Mouse (Mus musculus) limb, embryonic 10.5 days (tissue): Measurements from ENCODE around the gene Arhgap19. TPM values are rescaled to one million over a fixed set of nuclear protein-coding genes. Genes with fewer than 3 reads are reported as not detected.
A peak's percentile ranks its signal among the peaks of the same experiment; 100 is the strongest.

Experiments
- DNase-seq: peaks from one replicate; pipeline ENCODE4 v3.0.0-alpha.2; 2017; ENCODE audit warnings: low spot score
- H3K27ac ChIP-seq: fragments of 300-500 bp; sonication (generic); 2 replicates; pipeline ENCODE4 v1.5.1; 2016; ENCODE audit warnings: mild to moderate bottlenecking
- H3K27me3 ChIP-seq: fragments of 300-500 bp; sonication (generic); 2 replicates; pipeline ENCODE4 v1.6.1; 2016; ENCODE audit warnings: low read depth, mild to moderate bottlenecking; ENCODE audit not compliant: poor library complexity, severe bottlenecking
- H3K36me3 ChIP-seq: fragments of 300-500 bp; sonication (generic); 2 replicates; pipeline ENCODE4 v1.6.1; 2016; ENCODE audit warnings: mild to moderate bottlenecking, moderate library complexity
- H3K4me1 ChIP-seq: fragments of 300-500 bp; sonication (generic); 2 replicates; pipeline ENCODE4 v1.6.1; 2016
- H3K4me3 ChIP-seq: fragments of 300-500 bp; sonication (generic); 2 replicates; pipeline ENCODE4 v1.5.1; 2016; ENCODE audit warnings: mild to moderate bottlenecking, moderate library complexity
- H3K9me3 ChIP-seq: fragments of 300-500 bp; sonication (generic); replicated peaks from 2 replicates; pipeline ENCODE4 v1.6.1; 2016; ENCODE audit warnings: mild to moderate bottlenecking
- WGBS: fragments of 180-500 bp; shearing (Covaris S2); methylation state at CpG from one replicate; pipeline ENCODE4 v1.1.7; 2016; 5-methylcytosine and 5-hydroxymethylcytosine counted together
- polyA plus RNA-seq: library from polyadenylated mRNA; unstranded; fragments of >200 nt; fragmentation: Nextera tagmentation; extraction: Ambion mirVana; gene quantifications from 2 replicates; pipeline ENCODE4 v1.2.1, GENCODE M21; 2016

The Arhgap19 gene
- polyA plus RNA-seq, 1 experiment from 2014 or later, result 47.1 TPM

DNA sequence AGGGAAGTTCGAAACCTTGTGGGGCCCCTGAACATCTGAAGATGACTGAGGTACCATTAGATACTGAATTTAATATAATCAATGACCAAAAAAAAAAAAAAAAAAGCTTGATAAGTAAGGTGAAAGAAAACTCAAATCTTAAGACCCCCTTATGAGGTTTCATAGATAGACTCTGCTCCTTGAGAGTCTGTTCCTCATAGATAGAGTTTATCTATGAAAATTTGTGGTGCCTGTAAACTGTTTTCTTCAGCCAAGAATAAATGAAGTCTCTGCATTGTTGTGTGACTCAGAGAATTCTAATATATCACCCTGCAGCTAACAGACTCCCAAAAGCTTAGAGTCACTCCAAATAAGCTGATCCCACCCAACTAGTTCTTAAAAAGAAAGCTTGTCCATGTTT is 15.0 kb downstream of the Arhgap19 start:
- WGBS, result 94% methylated on average over 1 of the region's 1 CpGs
- Histone ChIP-seq H3K9me3 (no peaks in the 10 kb centered on the region), H3K4me3 (no peak overlapping the region), H3K4me1 (no peaks in the 10 kb centered on the region), H3K27me3 (no peaks in the 10 kb centered on the region), H3K27ac (no peak overlapping the region), H3K36me3 (peaks cover 85% of the 10 kb centered on the region)
- no peak for DNase-seq

DNA sequence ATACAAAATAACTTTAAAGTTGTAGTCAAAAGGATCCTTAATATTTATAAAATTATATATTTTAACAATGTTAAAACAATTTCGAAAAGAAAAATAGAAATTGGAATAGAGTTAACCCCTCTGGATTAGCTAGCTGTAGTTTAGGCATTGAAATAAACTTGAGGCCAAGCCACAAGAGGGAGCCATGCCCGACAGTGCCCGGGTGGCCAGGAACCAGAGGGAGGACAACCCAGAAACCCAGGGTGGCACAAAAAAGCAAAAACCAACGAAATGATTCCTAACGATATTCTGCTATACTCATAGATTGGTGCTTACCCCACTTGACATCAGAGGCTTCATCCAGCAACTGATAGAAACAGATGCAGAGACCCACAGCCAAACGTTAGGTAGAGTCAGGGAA is 24.3 kb downstream of the Arhgap19 start:
- DNase-seq, result no peak
- peaks cover 97% of the 10 kb centered on the region for H3K36me3 ChIP-seq
- H3K27ac ChIP-seq, result no peak overlapping the region
- no peaks in the 10 kb centered on the region for H3K9me3 ChIP-seq
- no peaks in the 10 kb centered on the region for H3K27me3 ChIP-seq
- 91% methylated on average over 6 of the region's 6 CpGs for WGBS
- H3K4me1 ChIP-seq, result 0 out of 2 replicates have a peak, but pooled peaks cover 3% of the 10 kb centered on the region
- no peak overlapping the region for H3K4me3 ChIP-seq

DNA sequence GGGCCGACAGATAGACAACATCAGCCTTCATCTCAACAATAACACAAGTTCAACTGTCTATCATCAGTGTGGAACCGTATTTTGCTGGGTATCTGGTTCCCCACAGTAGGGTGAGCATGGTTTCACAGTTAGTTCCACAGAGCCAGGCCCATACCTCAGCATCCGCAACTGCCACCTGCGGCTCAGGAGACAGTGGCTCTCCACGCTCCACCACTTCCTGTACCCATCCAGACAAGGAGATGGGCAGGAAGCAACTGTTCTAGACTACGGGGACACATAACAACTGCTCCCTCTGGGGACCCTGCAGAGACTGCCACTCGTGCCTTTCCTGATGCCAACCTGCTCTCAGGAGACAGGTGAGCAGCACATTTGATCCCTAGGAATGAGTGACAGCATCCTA is 33.1 kb downstream of the Arhgap19 start:
- H3K36me3 ChIP-seq, result peaks cover 72% of the 10 kb centered on the region

DNA sequence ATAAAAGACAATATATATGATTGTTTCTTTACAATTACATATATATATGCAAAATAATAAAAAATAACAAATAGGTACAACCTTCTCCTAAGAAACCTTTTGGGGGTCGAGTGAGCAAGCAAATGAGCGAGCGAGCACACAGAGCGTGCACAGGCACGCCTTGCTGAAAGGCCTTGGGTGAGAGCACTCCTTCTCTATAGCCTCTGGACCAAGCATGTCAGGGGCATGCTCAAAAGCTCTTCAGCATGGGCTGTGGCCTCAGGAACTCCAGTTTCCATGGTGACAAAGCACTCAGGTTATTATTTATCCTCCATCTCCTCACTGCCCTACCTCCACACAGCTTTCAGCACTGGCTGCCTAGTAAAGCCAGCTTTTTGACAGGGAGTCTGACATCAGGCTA is 35.2 kb downstream of the Arhgap19 start:
- H3K27ac ChIP-seq, result no peak overlapping the region

More for the DNA sequence above, 33.1 kb downstream of the Arhgap19 start:
- DNase-seq, result no peak
- Histone ChIP-seq H3K27ac (no peak overlapping the region), H3K4me1 (peaks cover 5% of the 10 kb centered on the region; the same call in 1 of the 2 replicates), H3K9me3 (no peaks in the 10 kb centered on the region), H3K4me3 (no peak overlapping the region), H3K27me3 (no peaks in the 10 kb centered on the region)
- WGBS, result 93% methylated on average over 7 of the region's 7 CpGs

DNA sequence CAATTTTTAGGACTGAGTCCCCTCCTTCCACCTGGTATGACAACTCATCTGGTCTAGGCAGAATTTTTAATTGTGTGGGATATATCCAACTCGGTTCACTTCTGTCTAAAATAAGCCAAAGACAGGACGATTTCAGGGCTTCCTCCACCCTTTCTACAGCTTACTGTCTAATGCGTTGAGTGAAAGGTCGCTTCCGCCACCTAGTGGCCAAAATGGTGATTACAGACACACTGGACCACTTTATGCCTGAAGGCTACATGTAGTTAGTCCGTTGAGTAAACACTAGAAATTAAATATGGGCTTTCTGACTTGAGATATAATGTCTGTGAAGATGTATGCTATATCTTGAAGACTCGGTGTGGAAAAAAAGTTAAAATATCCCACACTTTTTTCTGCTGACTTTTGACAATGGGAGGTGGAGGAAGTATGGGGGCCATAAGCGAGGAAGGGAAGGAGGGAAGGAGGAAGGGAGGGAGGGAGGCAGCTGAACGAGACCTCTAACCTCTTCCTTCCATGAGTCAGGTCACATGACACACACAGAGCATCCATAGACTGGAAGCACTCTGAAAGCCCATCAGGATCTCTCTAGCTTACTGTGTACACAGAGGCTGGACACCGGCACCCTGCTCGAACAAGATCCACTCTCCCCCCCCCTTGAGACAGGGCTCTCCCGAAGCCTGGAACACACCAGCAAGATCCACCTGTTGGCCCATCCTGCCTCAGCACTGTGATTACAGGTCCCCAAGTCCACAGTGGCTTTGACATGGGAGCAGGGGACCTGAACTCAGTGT is 37.8 kb downstream of the Arhgap19 start:
- Histone ChIP-seq H3K4me1 (peaks cover 15% of the 10 kb centered on the region), H3K36me3 (peaks cover 28% of the 10 kb centered on the region), H3K9me3 (no peaks in the 10 kb centered on the region), H3K27ac (no peak overlapping the region), H3K27me3 (no peaks in the 10 kb centered on the region), H3K4me3 (no peak overlapping the region)
- peak; percentile 91 for DNase-seq
- 31% methylated on average over 12 of the region's 12 CpGs for WGBS

More for the DNA sequence above, 35.2 kb downstream of the Arhgap19 start:
- 85% methylated on average over 5 of the region's 5 CpGs for WGBS
- Histone ChIP-seq H3K36me3 (peaks cover 52% of the 10 kb centered on the region), H3K27me3 (no peaks in the 10 kb centered on the region), H3K9me3 (no peaks in the 10 kb centered on the region), H3K4me3 (no peak overlapping the region), H3K4me1 (peaks cover 12% of the 10 kb centered on the region)
- no peak for DNase-seq

DNA sequence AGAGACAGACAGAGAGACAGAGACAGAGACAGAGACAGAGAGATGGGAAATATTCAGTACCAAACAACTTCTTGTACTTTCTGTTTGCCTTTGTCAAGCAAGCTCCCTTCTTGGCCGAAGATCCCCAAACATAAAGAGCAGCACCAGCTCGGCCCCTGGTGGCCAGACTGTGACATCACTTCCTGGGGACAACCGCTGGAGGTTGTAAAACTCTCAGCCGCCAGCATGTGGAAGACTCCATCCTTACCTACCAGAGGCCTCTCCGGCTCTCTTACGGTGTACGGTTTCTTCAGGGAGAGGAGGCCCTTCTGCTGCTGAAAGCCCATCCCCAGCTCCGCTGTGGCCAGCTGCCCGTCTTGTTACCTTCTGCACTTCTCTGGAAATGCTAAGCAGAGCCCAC is 40.3 kb downstream of the Arhgap19 start:
- peak; percentile 59 for DNase-seq
- Histone ChIP-seq H3K4me3 (no peak overlapping the region), H3K27me3 (no peaks in the 10 kb centered on the region), H3K36me3 (0 out of 2 replicates have a peak, but pooled peaks cover 3% of the 10 kb centered on the region), H3K4me1 (peaks cover 10% of the 10 kb centered on the region), H3K27ac (no peak overlapping the region; the same call in 1 of the 2 replicates), H3K9me3 (no peaks in the 10 kb centered on the region)
- WGBS, result 33% methylated on average over 9 of the region's 9 CpGs

DNA sequence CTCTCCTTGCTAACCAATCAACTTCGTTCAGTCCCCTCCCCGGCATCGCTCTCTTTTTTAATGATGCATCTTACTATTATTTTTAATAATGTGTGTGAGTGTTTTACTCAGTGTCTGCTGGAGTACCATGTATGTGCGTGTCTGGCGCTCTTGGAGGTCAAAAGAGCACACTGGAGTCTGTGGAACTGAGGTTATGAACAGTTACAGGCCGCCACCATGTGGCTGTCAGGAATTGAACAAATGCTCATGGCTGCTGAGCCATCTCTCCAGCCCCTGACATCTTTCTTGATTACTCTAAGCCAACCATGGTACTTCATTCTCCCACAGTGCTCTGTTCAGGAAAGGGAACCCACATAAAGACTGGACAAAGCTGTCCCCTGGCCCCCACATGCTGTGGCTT is 42.1 kb downstream of the Arhgap19 start:
- Histone ChIP-seq H3K4me1 (peaks cover 10% of the 10 kb centered on the region), H3K4me3 (no peak overlapping the region), H3K27ac (no peak overlapping the region), H3K27me3 (no peaks in the 10 kb centered on the region), H3K9me3 (no peaks in the 10 kb centered on the region), H3K36me3 (0 out of 2 replicates have a peak, but pooled peaks cover 3% of the 10 kb centered on the region)
- no peak for DNase-seq
- 81% methylated on average over 6 of the region's 6 CpGs for WGBS

DNA sequence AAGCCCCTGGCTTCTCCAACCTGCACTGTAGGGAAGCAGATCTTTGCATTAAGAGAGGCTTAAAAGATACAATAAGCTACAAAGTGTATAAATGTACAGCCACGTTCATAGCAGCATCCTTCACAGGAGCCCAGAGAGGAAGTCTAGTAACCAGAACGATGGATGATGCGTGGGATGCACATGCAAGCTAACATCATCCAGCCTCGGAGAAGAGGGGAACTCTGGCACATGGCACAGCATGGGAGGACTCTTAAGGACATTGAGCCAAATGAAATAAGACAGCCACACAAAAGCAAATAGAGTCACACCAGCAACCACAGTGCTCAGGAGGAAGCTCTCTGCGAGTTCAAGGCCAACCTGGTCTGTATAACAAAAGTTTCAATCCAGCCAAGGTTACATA is 42.6 kb downstream of the Arhgap19 start:
- 91% methylated on average over 5 of the region's 5 CpGs for WGBS
- no peak for DNase-seq
- 0 out of 2 replicates have a peak, but pooled peaks cover under 1% of the 10 kb centered on the region for H3K36me3 ChIP-seq
- H3K4me1 ChIP-seq, result peaks cover 10% of the 10 kb centered on the region
- no peaks in the 10 kb centered on the region for H3K27me3 ChIP-seq
- H3K27ac ChIP-seq, result no peak overlapping the region
- no peak overlapping the region for H3K4me3 ChIP-seq
- H3K9me3 ChIP-seq, result no peaks in the 10 kb centered on the region

DNA sequence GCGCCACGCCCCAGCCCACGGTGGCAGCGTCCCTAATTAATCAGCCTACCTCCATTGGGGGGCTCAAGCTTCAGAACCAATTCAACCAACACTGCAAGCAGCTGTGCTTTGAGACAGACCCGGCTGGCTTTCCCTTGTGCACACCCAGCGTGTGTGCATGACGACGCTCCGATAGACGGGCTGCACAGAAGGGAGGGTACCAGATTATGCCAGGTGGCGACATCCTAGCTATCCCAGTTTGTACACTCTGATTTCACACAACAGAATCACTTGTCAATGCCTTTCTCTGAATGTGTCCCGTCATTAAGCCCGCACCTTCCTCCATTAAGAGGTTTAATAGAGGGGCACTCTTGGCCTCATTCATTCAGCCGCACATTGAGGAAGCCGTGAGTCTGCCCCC is 47.1 kb downstream of the Arhgap19 start:
- H3K4me3 ChIP-seq, result no peak overlapping the region
- no peak for DNase-seq
- WGBS, result 86% methylated on average over 15 of the region's 15 CpGs
- peaks cover 5% of the 10 kb centered on the region; the same call in 1 of the 2 replicates for H3K4me1 ChIP-seq
- H3K27me3 ChIP-seq, result peaks cover 23% of the 10 kb centered on the region; the same call in 1 of the 2 replicates
- no peaks in the 10 kb centered on the region for H3K9me3 ChIP-seq
- H3K36me3 ChIP-seq, result no peaks in the 10 kb centered on the region
- H3K27ac ChIP-seq, result no peak overlapping the region

DNA sequence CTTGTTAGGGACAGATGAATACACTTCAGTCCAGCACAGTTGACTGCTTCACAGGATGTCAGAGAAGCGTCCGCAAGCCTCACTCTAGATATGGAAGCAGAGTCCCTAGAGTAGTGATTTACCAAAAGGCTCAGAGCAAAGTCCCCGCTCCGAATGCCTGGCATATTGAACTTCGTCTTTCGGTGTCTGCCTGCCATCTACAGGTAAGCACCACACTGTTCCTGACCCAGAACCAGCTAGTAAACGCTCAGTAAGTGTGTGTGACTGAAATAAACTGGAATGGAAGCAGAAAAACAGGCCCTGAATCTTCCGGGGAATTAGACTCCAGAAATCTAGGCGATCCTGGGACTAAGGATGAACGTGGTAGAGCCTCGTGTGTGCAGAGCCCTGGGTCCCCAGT is 49.9 kb downstream of the Arhgap19 start:
- peaks cover 7% of the 10 kb centered on the region for H3K4me1 ChIP-seq
- H3K27ac ChIP-seq, result no peak overlapping the region
- 75% methylated on average over 11 of the region's 11 CpGs for WGBS
- H3K27me3 ChIP-seq, result peaks cover 35% of the 10 kb centered on the region
- no peak overlapping the region for H3K4me3 ChIP-seq
- DNase-seq, result no peak
- no peaks in the 10 kb centered on the region for H3K36me3 ChIP-seq
- no peaks in the 10 kb centered on the region for H3K9me3 ChIP-seq

DNA sequence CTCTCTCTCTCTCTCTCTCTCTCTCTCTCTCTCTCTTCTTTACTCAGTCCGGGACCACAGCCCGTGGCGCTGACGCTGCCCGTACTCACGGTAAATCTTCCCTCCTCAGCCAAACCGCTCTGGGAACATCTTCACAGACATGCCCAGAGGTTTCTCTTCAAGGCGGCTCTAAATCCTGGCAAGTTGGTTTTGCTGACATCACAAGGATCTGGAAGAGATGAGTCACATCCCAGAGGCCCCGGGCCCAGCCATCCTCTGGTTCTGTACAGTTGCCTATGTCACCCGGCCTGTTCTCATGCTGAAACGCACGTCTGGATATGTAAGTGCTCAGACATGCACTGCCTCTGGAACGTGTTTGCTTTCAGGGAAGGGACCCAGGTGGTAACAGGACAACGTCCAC is 54.4 kb downstream of the Arhgap19 start:
- Histone ChIP-seq H3K27me3 (peaks cover 75% of the 10 kb centered on the region), H3K27ac (no peak overlapping the region), H3K36me3 (no peaks in the 10 kb centered on the region), H3K9me3 (no peaks in the 10 kb centered on the region), H3K4me1 (peaks cover 49% of the 10 kb centered on the region), H3K4me3 (no peak overlapping the region)
- DNase-seq, result no peak
- 94% methylated on average over 14 of the region's 14 CpGs for WGBS

DNA sequence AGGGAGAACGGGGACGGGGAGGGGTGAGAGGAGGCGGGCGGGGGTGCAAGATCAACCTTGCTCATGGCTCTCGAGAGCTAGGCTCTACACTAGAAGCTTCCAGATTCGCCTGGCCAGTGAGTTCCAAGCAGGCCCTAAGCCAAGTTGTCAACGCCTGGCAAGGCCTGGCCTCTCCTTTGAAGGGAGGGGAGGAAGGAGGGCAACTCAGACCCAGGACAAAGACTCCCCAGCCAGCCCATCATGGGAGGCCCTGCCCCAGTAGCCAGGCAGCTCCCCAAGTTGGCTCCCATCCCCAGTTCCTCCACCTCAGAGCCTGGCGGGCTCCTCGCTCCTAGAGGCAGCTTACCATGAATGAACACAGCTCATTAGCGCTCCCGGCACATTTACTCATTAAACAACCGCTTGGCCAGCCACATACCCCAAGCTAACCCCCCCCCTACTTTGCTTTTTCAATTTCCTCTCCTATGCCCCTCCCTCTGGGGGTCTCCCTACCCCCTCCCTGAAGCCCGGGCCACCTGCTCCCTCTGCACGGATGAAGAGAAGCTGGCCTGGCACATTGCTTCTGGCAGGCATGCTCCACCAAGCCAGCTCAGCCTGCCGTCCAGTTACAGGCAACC is 55.8 kb downstream of the Arhgap19 start:
- no peak overlapping the region for H3K4me3 ChIP-seq
- H3K9me3 ChIP-seq, result no peaks in the 10 kb centered on the region
- peaks cover 80% of the 10 kb centered on the region for H3K27me3 ChIP-seq
- 0 out of 2 replicates have a peak overlapping the region, but pooled peaks have one; percentile 25 for H3K27ac ChIP-seq
- no peak for DNase-seq
- no peaks in the 10 kb centered on the region for H3K36me3 ChIP-seq
- peaks cover 48% of the 10 kb centered on the region for H3K4me1 ChIP-seq
- whole genome bisulfite sequencing, result 52% methylated on average over 15 of the region's 15 CpGs

DNA sequence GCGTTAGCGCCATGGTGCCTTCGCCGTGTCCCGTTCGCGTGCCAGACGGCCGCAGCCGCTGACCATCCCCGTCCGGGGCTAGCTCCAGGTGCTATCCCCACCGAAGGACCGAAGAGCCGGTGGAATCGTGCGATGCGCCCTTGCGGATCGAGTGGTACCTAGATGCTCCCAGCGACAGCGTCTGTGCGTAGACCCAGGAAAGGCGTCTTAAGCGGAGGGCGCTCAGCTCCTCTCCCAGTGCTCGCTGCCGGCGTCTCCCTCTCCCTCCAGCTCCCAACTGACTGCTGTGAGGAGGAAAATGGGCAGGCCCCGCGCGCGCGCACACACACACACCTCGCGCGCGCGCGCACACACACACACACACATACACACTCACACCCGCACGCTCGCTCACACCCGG is 58.5 kb downstream of the Arhgap19 start, which contains the start of gene Slit1:
TSS of gene Slit1 (minus strand) at position 270 of the 400 bp plus-strand sequence.
- 1% methylated on average over 29 of the region's 44 CpGs for WGBS
- peak; percentile 60 for DNase-seq
- Histone ChIP-seq H3K4me1 (peaks cover 52% of the 10 kb centered on the region), H3K4me3 (peak within 1 kb of the TSS; percentile 57), H3K36me3 (no peaks in the 10 kb centered on the region), H3K27me3 (peaks cover 94% of the 10 kb centered on the region), H3K9me3 (no peaks in the 10 kb centered on the region), H3K27ac (peak within 1 kb of the TSS; percentile 71)
